Comparison of ENCODE assay signal across 19 mouse cellular contexts in genomic region chr11:76879816-76880215, GRCm38 (mm10). TPM values are rescaled to one million over a fixed set of nuclear protein-coding genes. Genes with fewer than 3 reads are reported as not detected.
DNase-seq lines count a peak whose midpoint lies in the region; ATAC-seq lines count a peak whose summit lies in the region.
"Had no signal": no experiment of that assay in that cellular context is flagged by ENCODE, and none has a peak within 500 bp of the region (broad histone marks: within the 10 kb centered on the region; RNA-seq: fewer than 3 reads in every experiment).

No protein-coding gene starts in this region.

- H3K4me1 ChIP-seq in midbrain, embryonic 13.5 days (replicated peaks) = no peaks in the 10 kb centered on the region
- H3K4me1 ChIP-seq: embryonic facial prominence, embryonic 12.5 days; limb, embryonic 12.5 days had no signal

- H3K27me3 ChIP-seq in midbrain, embryonic 13.5 days = no peaks in the 10 kb centered on the region
- H3K27me3 ChIP-seq: CH12.LX; embryonic facial prominence, embryonic 12.5 days; heart, embryonic 15.5 days; limb, embryonic 12.5 days; liver, embryonic 15.5 days had no signal

- H3K27ac ChIP-seq in midbrain, embryonic 13.5 days = no peak overlapping the region
- H3K27ac ChIP-seq: embryonic facial prominence, embryonic 12.5 days; heart, embryonic 15.5 days; kidney, postnatal 0 days; limb, embryonic 12.5 days; liver, embryonic 15.5 days; macrophage had no signal

- DNase-seq in retina, postnatal 1 day = peak; percentile 14
- no peak for DNase-seq in retina, embryonic 14.5 days (ENCODE audit: low spot score)
- DNase-seq in thymus, adult 18-20 months = peak; percentile 16 to 28
- no peak for DNase-seq in gastrocnemius, postnatal 10 days
- no peak for DNase-seq in left cerebral cortex, adult 11 months (ENCODE audit: low spot score)
- DNase-seq: heart, adult 18-20 months had no signal

- no peaks in the 10 kb centered on the region for H3K36me3 ChIP-seq in midbrain, embryonic 13.5 days
- H3K36me3 ChIP-seq: embryonic facial prominence, embryonic 12.5 days; heart, embryonic 15.5 days; limb, embryonic 12.5 days; liver, embryonic 15.5 days had no signal

- 82% methylated on average over 5 of the region's 5 CpGs for WGBS in midbrain, embryonic 13.5 days

- H3K4me3 ChIP-seq in midbrain, embryonic 13.5 days (replicated peaks) = no peak overlapping the region
- H3K4me3 ChIP-seq: embryonic facial prominence, embryonic 12.5 days; heart, embryonic 15.5 days; limb, embryonic 12.5 days; liver, embryonic 15.5 days had no signal

- no peak overlapping the region for H3K4me2 ChIP-seq in midbrain, embryonic 13.5 days (replicated peaks)
- H3K4me2 ChIP-seq: embryonic facial prominence, embryonic 12.5 days; heart, embryonic 15.5 days; limb, embryonic 12.5 days; liver, embryonic 15.5 days had no signal

- peak; percentile 79 for ATAC-seq in granulocyte monocyte progenitor cell, adult 5-6 weeks (replicated peaks; ENCODE audit: poor library complexity, severe bottlenecking)
- ATAC-seq in midbrain, embryonic 13.5 days = no peak
- ATAC-seq: intestine, embryonic 16.5 days had no signal

- H3K9ac ChIP-seq in midbrain, embryonic 13.5 days (replicated peaks) = no peak overlapping the region
- H3K9ac ChIP-seq: embryonic facial prominence, embryonic 12.5 days; heart, embryonic 15.5 days; limb, embryonic 12.5 days; liver, embryonic 15.5 days had no signal

- no peaks in the 10 kb centered on the region for H3K9me3 ChIP-seq in midbrain, embryonic 13.5 days
- H3K9me3 ChIP-seq: embryonic facial prominence, embryonic 12.5 days; heart, embryonic 15.5 days; limb, embryonic 12.5 days; liver, embryonic 15.5 days had no signal

RNA-seq across cellular contexts. Expression of gene Tmigd1, which starts 22.1 kb away (rescaled TPM):
- not detected in 2 replicates for total RNA-seq in granulocyte monocyte progenitor cell, adult 5-6 weeks (2014; fragmentation: Nextera tagmentation)
- not detected in 2 replicates for total RNA-seq in granulocyte monocyte progenitor cell, adult 5-6 weeks (2017)
- total RNA-seq in gastrocnemius, postnatal 10 days (2021) = under 1 TPM; 0.41 to 0.52 TPM
- not detected in 2 replicates for polyA plus RNA-seq in midbrain, embryonic 13.5 days (2015; fragmentation: Nextera tagmentation; extraction: Ambion mirVana)
- total RNA-seq: CH12.LX; common myeloid progenitor, adult 5-6 weeks; layer of hippocampus, adult 8-10 months; left cerebral cortex, adult 8-10 months had no signal
- polyA plus RNA-seq: embryonic facial prominence, embryonic 12.5 days; heart, embryonic 15.5 days; limb, embryonic 12.5 days; liver, embryonic 15.5 days; macrophage had no signal

RNA-seq across cellular contexts. Expression of gene Cpd, which starts 33.0 kb away (rescaled TPM):
- 13.1 and 13.5 TPM in 2 replicates for total RNA-seq in granulocyte monocyte progenitor cell, adult 5-6 weeks (2014; fragmentation: Nextera tagmentation)
- total RNA-seq in granulocyte monocyte progenitor cell, adult 5-6 weeks (2017) = 21.1 and 22.2 TPM in 2 replicates
- total RNA-seq in gastrocnemius, postnatal 10 days (2021) = 10 to 100 TPM; 53.7 to 59.6 TPM
- 5.8 and 6.5 TPM in 2 replicates for polyA plus RNA-seq in midbrain, embryonic 13.5 days (2015; fragmentation: Nextera tagmentation; extraction: Ambion mirVana)

RNA-seq across cellular contexts. Expression of gene Blmh, which starts 44.8 kb away (rescaled TPM):
- total RNA-seq in granulocyte monocyte progenitor cell, adult 5-6 weeks (2014; fragmentation: Nextera tagmentation) = 83.3 and 85.8 TPM in 2 replicates
- total RNA-seq in granulocyte monocyte progenitor cell, adult 5-6 weeks (2017) = 226 and 238 TPM in 2 replicates
- total RNA-seq in gastrocnemius, postnatal 10 days (2021) = 10 to 100 TPM; 59.2 to 63.5 TPM
- 163 and 172 TPM in 2 replicates for polyA plus RNA-seq in midbrain, embryonic 13.5 days (2015; fragmentation: Nextera tagmentation; extraction: Ambion mirVana)

Comparison
In these comparisons a context has a peak if more than half of its experiments do, and no peak if none do; other contexts are left out.
1. DNase-seq: peak in retina, postnatal 1 day (single experiment) and thymus, adult 18-20 months (2 of 2); none in retina, embryonic 14.5 days (single experiment), gastrocnemius, postnatal 10 days (single experiment) and left cerebral cortex, adult 11 months (single experiment).